Mouse (Mus musculus): ENCODE measurements around the gene Blzf1. TPM values are rescaled to one million over a fixed set of nuclear protein-coding genes. Genes with fewer than 3 reads are reported as not detected.

The Blzf1 gene
- polyA plus RNA-seq, 1 experiment from 2014 or later, result 25.4 TPM

Other genes with a start within 250 kb of the Blzf1 start
- 0.03 and 0.45 TPM in 2 replicates for gene Sell, start 245.5 kb downstream of the Blzf1 start, polyA plus RNA-seq (2014; fragmentation: Nextera tagmentation; extraction: Ambion mirVana)
- gene Selp, start 192.2 kb downstream of the Blzf1 start, polyA plus RNA-seq (2014; fragmentation: Nextera tagmentation; extraction: Ambion mirVana), result 0.32 TPM in 1 of 2 replicates, not detected in the other
- gene F5, start 155.7 kb downstream of the Blzf1 start, polyA plus RNA-seq (2014; fragmentation: Nextera tagmentation; extraction: Ambion mirVana), result 0.21 and 0.27 TPM in 2 replicates
- 6.6 and 12.0 TPM in 2 replicates for gene Slc19a2, start 58.4 kb downstream of the Blzf1 start, polyA plus RNA-seq (2014; fragmentation: Nextera tagmentation; extraction: Ambion mirVana)
- gene Ccdc181, start 31.9 kb downstream of the Blzf1 start, polyA plus RNA-seq (2014; fragmentation: Nextera tagmentation; extraction: Ambion mirVana), result 10.2 and 11.3 TPM in 2 replicates
- gene Nme7, start 3.4 kb downstream of the Blzf1 start, polyA plus RNA-seq (2014; fragmentation: Nextera tagmentation; extraction: Ambion mirVana), result 47.9 and 50.7 TPM in 2 replicates
- 80.2 and 86.4 TPM in 2 replicates for gene Atp1b1, start 150.9 kb upstream of the Blzf1 start, polyA plus RNA-seq (2014; fragmentation: Nextera tagmentation; extraction: Ambion mirVana)

Data from kidney, embryonic 14.5 days (tissue).